Mouse (Mus musculus) retina, postnatal 1 day (tissue): Measurements from ENCODE around the gene Olfr871.
"Not testable (repeated sequence)": the region's sequence is repeated elsewhere in the genome, so short reads cannot be mapped to it uniquely, and the experiment has no call there.

Experiments used
- DNase-seq: peaks from one replicate; pipeline ENCODE4 v3.0.0-alpha.2; 2012

The Olfr871 gene

DNA sequence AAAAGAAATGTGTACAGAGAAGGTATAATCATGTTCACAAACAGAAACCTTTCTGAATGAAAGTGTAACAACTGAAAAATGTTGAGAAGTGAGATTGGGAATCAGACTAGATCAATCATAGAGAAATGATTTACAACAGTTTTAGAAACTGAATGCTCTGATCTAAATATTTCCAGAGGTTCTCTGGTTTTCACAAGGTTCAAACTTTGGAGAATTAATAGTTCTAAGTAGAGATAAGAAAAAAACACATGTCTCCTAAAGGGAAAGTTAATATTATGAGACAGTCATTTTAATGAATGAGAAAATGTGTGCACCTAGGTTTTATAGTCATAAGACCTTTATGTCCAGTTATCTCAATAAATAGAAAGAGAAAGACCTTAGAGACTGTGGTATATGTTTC is at the start of gene Olfr871:
Gene Olfr871 (plus strand): TSS at position 301 of the 400 bp plus-strand sequence.
- no peak for DNase-seq

DNA sequence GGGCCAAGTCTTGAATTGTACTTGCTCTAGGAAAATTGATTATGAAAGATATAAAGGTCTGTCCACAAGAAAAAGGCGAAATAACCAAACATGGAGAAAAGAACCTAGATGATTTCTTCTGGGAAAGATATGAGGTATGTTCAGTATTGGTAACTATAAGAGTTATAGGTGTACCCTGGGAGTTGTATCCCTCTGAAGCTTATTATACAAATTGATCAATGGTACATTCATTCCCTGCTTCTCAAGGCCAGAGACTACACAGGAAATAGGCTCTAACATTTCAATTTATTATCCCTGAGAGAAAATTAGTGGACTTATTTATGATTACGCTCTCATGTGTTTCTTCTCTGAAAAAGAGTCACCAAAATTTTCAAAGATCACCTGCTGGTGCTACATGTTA is 38.0 kb upstream of the Olfr871 start, which contains the start of gene Olfr870:
Gene Olfr870 (minus strand): TSS at position 101 of the 400 bp plus-strand sequence.
- no peak for DNase-seq

DNA sequence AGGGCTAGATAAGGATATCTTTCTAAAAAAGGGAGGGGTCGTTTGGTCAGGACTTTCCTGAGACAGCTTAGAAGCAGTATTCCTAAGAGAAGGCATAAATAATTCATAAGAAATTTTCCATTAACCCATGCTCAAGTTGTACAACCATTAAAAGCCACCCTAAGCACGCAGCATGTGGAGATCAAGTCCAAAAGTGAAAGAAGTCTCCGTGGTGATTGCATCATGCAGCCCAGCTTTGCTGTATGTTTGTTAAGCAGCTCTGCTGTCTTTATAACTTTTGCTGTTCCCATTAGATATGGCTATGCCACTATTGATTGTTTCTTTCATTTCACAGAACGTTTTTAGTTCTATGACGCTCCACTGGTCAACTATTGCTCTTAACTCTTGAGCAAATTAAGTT is 32.5 kb upstream of the Olfr871 start:
- no peak for DNase-seq

DNA sequence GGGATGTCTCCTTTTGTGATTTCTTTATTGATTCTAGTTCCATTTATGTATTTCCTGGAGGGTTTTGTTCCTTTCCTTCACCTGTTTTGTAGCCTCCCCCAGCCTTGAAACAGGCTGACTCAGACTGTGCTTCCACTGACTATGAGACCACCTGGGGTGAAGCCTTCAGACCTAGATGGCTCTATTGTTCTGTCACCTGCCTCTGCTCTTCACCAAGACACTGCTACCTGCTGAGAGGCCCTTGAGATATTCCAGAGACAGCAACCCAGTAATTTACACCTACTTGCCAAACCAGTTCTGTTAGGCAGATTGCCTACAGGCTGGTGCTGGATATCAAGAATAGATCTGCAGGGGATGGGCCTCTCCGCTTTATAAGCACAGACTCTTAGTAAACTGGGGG is 9.9 kb upstream of the Olfr871 start:
- no peak for DNase-seq

DNA sequence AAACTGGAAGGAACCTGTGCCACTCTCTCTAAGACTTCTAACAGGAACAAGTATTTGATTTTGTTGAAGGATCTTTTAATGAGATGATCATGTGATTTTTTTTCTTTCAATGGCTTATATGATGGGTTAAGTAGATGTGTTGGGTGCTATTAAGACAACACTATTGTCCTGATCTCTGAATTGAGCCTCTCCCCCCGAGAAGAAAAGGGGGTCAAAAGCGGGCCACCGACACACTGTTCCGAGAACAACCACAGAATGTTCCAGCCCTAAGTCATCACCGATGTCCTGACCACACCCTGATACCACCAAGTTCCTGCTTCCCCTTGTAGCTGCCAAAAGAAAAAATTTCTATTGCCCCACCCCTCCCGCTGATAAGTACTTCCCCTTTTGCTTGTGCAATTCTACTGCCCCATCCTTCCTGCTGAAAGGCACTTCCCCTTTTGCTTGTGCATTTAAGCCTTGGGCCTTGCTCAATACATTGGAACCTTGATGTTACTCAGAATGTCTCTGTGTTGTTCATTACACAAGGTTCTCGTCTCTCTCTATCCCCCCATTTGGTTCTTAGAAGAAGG is 8.5 kb upstream of the Olfr871 start:
- DNase-seq, result not testable (repeated sequence)

DNA sequence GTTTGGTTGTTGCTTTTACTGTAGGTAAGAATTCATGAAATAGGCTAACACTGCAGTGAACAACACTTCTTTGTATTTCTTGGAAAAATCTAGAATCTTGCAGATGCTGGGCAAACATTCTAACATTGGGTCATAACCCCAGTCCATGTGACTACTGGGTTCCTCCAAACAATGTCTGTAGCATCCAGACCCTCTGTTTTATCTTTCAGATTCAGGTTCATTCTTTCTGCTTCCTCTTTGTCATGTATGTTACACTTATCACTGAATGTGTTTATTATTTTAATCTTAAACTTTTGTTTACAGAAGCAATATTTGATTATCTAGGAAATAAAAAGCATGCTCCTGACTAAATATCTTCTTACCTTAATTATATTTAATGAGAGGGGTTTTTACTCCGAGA is 1.2 kb upstream of the Olfr871 start:
- DNase-seq, result no peak

DNA sequence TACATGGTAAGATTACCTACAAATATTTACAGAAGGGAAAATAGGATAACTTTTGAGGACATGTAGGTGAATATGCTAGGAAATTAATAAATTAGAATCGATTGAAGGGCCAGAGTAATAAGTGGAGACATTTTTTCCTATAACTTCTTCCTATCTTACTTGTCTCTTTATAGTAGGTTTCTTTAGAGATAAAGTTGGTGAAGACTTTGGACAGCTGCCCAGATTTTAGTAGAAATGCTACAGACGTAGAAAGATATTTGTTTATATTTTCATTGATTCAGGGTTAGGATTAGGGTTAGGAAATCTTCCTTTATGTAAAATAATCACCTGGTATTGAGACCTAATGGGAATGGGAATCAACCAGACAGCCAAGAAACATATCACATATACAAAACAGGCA is 530 bp upstream of the Olfr871 start:
- no peak for DNase-seq

DNA sequence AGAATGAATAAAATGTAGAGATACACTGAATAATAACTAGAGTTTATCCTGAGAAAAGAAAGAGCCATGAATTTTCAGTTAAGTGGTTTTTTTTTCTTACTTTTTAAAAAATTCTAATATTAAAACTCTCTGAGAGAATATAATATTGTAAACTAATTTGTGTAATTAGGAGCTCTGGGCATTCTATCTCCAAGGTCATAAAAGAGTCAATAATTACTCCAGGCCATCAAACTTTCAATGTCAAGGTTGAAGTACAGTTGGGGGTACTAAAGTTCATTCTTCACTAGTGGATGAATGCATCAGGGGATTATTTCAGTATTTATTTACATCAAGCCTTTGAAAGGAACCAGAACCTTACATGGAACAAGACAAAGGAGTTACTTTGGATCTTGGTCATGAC is 24.8 kb downstream of the Olfr871 start, which contains the start of gene Olfr872:
Gene Olfr872 (plus strand): TSS at position 301 of the 400 bp plus-strand sequence.
- DNase-seq, result no peak

DNA sequence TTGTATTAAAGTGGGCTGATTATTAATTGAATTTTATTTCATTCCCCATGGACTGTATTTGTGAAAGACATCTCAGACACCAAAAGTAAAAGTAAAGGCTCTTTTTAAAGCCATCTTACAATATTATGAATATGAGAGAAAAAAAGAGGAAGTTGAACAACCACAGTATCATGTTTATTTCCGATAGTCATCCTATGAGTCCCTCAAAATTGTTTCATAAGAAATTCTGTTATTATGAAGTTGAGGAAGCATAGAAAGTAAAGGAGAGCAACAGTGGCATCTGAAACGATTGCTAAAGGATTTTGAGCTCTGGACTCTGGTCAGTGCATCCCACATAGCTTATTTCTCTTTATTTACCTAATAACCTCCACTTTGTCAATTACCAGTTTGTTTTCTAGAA is 25.4 kb downstream of the Olfr871 start:
- DNase-seq, result no peak
